Mouse (Mus musculus): ENCODE measurements around the gene Tnks1bp1.

- TF ChIP-seq CTCF (IDR thresholded peaks at IDR 0.05; ENCODE audit: insufficient read depth, low read length): no peak
- no peak for TF ChIP-seq POLR2A (IDR thresholded peaks at IDR 0.05; ENCODE audit: borderline replicate concordance, extremely low read depth, low read depth, low read length)
Measured at GRCm38 (mm10) chr2:85012679-85013078, 35.1 kb upstream of the Tnks1bp1 start.
